Mouse (Mus musculus): ENCODE data around the gene 1700088E04Rik. TPM values are rescaled to one million over a fixed set of nuclear protein-coding genes. Genes with fewer than 3 reads are reported as not detected.

The 1700088E04Rik gene
- polyA plus RNA-seq, 1 experiment from 2014 or later, result 0.96 TPM

Other genes with a start within 250 kb of the 1700088E04Rik start
- 0.18 and 0.22 TPM in 2 replicates for gene Gm49510, start 241.6 kb downstream of the 1700088E04Rik start, polyA plus RNA-seq (2015; fragmentation: Nextera tagmentation; extraction: Ambion mirVana)
- 13.1 and 14.2 TPM in 2 replicates for gene Sh3bp1, start 241.5 kb downstream of the 1700088E04Rik start, polyA plus RNA-seq (2015; fragmentation: Nextera tagmentation; extraction: Ambion mirVana)
- 2.7 and 3.1 TPM in 2 replicates for gene Pdxp, start 227.3 kb downstream of the 1700088E04Rik start, polyA plus RNA-seq (2015; fragmentation: Nextera tagmentation; extraction: Ambion mirVana)
- gene Lgals1, start 214.5 kb downstream of the 1700088E04Rik start, polyA plus RNA-seq (2015; fragmentation: Nextera tagmentation; extraction: Ambion mirVana), result 295 and 318 TPM in 2 replicates
- 24.0 and 25.1 TPM in 2 replicates for gene Nol12, start 206.3 kb downstream of the 1700088E04Rik start, polyA plus RNA-seq (2015; fragmentation: Nextera tagmentation; extraction: Ambion mirVana)
- gene Triobp, start 193.5 kb downstream of the 1700088E04Rik start, polyA plus RNA-seq (2015; fragmentation: Nextera tagmentation; extraction: Ambion mirVana), result 18.0 and 20.8 TPM in 2 replicates
- 134 and 136 TPM in 2 replicates for gene H1f0, start 112.8 kb downstream of the 1700088E04Rik start, polyA plus RNA-seq (2015; fragmentation: Nextera tagmentation; extraction: Ambion mirVana)
- gene Galr3, start 99.4 kb downstream of the 1700088E04Rik start, polyA plus RNA-seq (2015; fragmentation: Nextera tagmentation; extraction: Ambion mirVana), result 0.20 TPM in 1 of 2 replicates, not detected in the other
- gene Ankrd54, start 78.4 kb downstream of the 1700088E04Rik start, polyA plus RNA-seq (2015; fragmentation: Nextera tagmentation; extraction: Ambion mirVana), result 36.7 and 40.9 TPM in 2 replicates
- 107 and 109 TPM in 2 replicates for gene Eif3l, start 66.1 kb downstream of the 1700088E04Rik start, polyA plus RNA-seq (2015; fragmentation: Nextera tagmentation; extraction: Ambion mirVana)
- 0.93 and 1.0 TPM in 2 replicates for gene Micall1, start 32.4 kb downstream of the 1700088E04Rik start, polyA plus RNA-seq (2015; fragmentation: Nextera tagmentation; extraction: Ambion mirVana)
- 120 and 121 TPM in 2 replicates for gene Polr2f, start 244 bp downstream of the 1700088E04Rik start, polyA plus RNA-seq (2015; fragmentation: Nextera tagmentation; extraction: Ambion mirVana)
- 0.05 and 0.13 TPM in 2 replicates for gene Sox10, start 24.0 kb upstream of the 1700088E04Rik start, polyA plus RNA-seq (2015; fragmentation: Nextera tagmentation; extraction: Ambion mirVana)
- 13.1 and 13.3 TPM in 2 replicates for gene Pick1, start 87.9 kb upstream of the 1700088E04Rik start, polyA plus RNA-seq (2015; fragmentation: Nextera tagmentation; extraction: Ambion mirVana)
- gene Gm49486, start 88.1 kb upstream of the 1700088E04Rik start, polyA plus RNA-seq (2015; fragmentation: Nextera tagmentation; extraction: Ambion mirVana), result 0.04 and 0.07 TPM in 2 replicates
- not detected in 2 replicates for gene Slc16a8, start 113.5 kb upstream of the 1700088E04Rik start, polyA plus RNA-seq (2015; fragmentation: Nextera tagmentation; extraction: Ambion mirVana)
- gene Baiap2l2, start 144.3 kb upstream of the 1700088E04Rik start, polyA plus RNA-seq (2015; fragmentation: Nextera tagmentation; extraction: Ambion mirVana), result 1.7 and 2.6 TPM in 2 replicates
- gene Pla2g6, start 187.1 kb upstream of the 1700088E04Rik start, polyA plus RNA-seq (2015; fragmentation: Nextera tagmentation; extraction: Ambion mirVana), result 16.7 and 19.5 TPM in 2 replicates
- 2.3 and 3.3 TPM in 2 replicates for gene Maff, start 205.4 kb upstream of the 1700088E04Rik start, polyA plus RNA-seq (2015; fragmentation: Nextera tagmentation; extraction: Ambion mirVana)